Mouse (Mus musculus) lung, adult 2 months (tissue): ENCODE data around the gene C1rb. TPM values are rescaled to one million over a fixed set of nuclear protein-coding genes. Genes with fewer than 3 reads are reported as not detected.
"Not testable (repeated sequence)": the region's sequence is repeated elsewhere in the genome, so short reads cannot be mapped to it uniquely, and the experiment has no call there.

Source experiments
- DNase-seq: peaks from one replicate; pipeline ENCODE4 v3.0.0; 2022
- H3K4me1 ChIP-seq: fragments of 200-500 bp; 2 replicates; pipeline ENCODE4 v1.6.1; 2011; ENCODE audit warnings: low read length; ENCODE audit not compliant: control insufficient read depth, insufficient read depth
- H3K4me3 ChIP-seq: fragments of 200-500 bp; replicated peaks from 2 replicates; pipeline ENCODE3; 2011; ENCODE audit warnings: low read depth, mild to moderate bottlenecking, control low read depth, low read length; ENCODE audit errors: extremely low read depth
- CTCF ChIP-seq: fragments of 200-500 bp; IDR thresholded peaks from 2 replicates; pipeline ENCODE4 v1.5.1; 2011; ENCODE audit warnings: mild to moderate bottlenecking, low read length, control low read depth; ENCODE audit not compliant: insufficient read depth
- POLR2A ChIP-seq: fragments of 200-500 bp; IDR thresholded peaks from 2 replicates; pipeline ENCODE4 v1.6.1; 2011; ENCODE audit warnings: low read depth, mild to moderate bottlenecking, control low read depth, low read length, borderline replicate concordance; ENCODE audit errors: extremely low read depth
- WGBS: fragments of 180-500 bp; shearing (Covaris S2); methylation state at CpG from one replicate; pipeline ENCODE4 v1.1.7; 2018; 5-methylcytosine and 5-hydroxymethylcytosine counted together
- polyA plus RNA-seq: library from polyadenylated mRNA; depleted of rRNA; stranded (reverse); fragments of >200 nt; gene quantifications from 2 replicates; pipeline ENCODE4 v1.2.3, GENCODE M21; 2012

The C1rb gene
- polyA plus RNA-seq, 1 experiment: not detected

DNA sequence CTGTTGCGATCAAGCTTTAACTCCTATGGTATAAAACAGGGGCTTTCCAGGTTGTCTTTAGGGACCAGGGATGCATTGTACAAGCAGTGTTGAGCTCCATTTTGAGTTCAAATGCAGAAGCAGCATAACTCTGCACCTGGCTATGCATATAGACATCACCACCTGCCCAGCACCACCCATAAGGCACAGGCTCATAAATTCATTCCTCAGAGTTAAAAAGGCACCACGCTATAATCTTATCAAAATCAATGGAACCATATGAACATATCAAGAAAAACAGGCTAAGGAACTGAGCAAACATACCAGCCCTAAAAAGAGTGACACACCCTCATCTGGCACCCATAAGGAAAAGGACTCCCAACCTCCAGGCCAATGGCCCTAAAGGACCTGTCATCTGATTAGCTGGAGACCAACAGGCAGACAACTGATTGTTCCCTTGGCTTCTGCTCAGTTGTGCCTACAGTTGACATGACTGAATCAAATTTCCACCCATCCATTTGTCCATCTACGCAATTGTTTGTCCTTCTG, 21.0 kb upstream of the C1rb start:
- TF ChIP-seq POLR2A (no peak), CTCF (no peak)
- Histone ChIP-seq H3K4me3 (no peak overlapping the region), H3K4me1 (no peaks in the 10 kb centered on the region)
- WGBS: 81% methylated on average over 3 of the region's 3 CpGs
- no peak for DNase-seq

- WGBS: 62% methylated on average over 22 of the region's 22 CpGs
- no peak for DNase-seq
- Histone ChIP-seq H3K4me1 (no peaks in the 10 kb centered on the region), H3K4me3 (no peak overlapping the region)
- TF ChIP-seq POLR2A (no peak), CTCF (no peak)
These were observed 17.3 kb upstream of the C1rb start for GRCm38 (mm10) chr6:124552766-124553165.

DNA sequence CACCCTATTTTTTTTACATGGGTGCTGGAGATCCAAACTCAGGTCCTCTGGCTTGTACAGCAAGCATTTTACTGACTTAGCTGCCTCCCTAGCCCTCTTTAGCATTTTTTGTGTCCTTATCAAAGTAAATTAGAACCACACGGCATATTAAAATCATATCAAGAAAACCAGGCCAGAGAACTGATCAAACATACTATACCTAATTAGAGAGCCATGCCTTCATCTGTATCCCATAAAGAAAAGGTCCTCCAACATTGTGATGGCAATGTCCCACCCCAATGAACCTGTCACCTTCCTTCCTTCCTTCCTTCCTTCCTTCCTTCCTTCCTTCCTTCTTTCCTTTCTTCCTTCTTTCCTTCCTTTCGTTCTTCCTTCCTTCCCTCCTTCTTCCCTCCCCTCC, 14.1 kb upstream of the C1rb start:
- H3K4me3 ChIP-seq, DNase-seq, H3K4me1 ChIP-seq: not testable (repeated sequence)
- 71% methylated on average over 2 of the region's 2 CpGs for WGBS

DNA sequence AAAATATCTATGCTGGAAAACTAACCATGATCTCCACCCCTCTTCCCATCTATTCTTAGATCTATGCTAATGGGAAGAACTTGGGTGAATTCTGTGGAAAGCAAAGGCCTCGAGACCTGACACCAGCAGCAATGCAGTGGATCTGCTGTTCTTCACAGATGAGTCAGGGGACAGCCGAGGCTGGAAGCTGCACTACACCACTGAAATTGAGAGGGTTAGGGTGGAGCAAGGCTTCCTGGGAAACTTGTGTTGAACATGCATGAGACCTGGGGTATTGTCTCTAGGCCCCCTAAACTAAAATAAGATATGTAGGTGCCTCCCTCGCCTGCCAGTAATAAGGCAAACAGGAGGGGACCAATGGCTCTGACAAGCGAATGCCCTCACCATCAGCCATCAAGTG, 8.9 kb upstream of the C1rb start:
- H3K4me1 ChIP-seq: not testable (repeated sequence)

DNA sequence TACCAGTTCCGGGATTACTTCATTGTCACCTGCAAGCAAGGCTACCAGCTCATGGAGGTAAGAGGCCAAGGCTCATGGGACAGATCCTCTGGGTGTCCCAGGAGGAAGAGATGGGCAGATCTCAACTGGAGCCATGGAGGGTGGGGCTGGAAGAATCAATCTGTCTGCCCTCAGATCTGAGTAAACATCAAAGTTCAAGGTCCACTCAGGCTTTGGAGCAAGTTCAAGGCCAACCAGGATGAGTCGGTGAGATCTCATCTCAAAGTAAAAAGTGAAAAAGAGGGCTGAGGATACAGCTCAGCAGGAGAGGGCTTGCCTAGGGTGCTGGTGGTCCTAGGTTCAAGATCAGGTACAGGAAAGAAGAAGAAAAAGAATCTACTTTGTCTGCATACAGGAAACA, 8.5 kb upstream of the C1rb start:
- H3K4me3 ChIP-seq, H3K4me1 ChIP-seq, DNase-seq: not testable (repeated sequence)
- WGBS: 97% methylated on average over 2 of the region's 2 CpGs

More for the DNA sequence above, 8.9 kb upstream of the C1rb start:
- not testable (repeated sequence) for DNase-seq, H3K4me3 ChIP-seq
- whole genome bisulfite sequencing: 83% methylated on average over 4 of the region's 4 CpGs

- 85% methylated on average over 3 of the region's 3 CpGs for WGBS
- not testable (repeated sequence) for DNase-seq, H3K4me1 ChIP-seq, H3K4me3 ChIP-seq
These were observed 5.1 kb downstream of the C1rb start for GRCm38 (mm10) chr6:124575155-124575678.

- not testable (repeated sequence) for DNase-seq, H3K4me3 ChIP-seq, H3K4me1 ChIP-seq
- WGBS: 63% methylated on average over 7 of the region's 7 CpGs
These were observed 10.1 kb downstream of the C1rb start for GRCm38 (mm10) chr6:124580155-124580554.

- DNase-seq: no peak
- TF ChIP-seq POLR2A: no peak
- TF ChIP-seq CTCF: no peak
- Histone ChIP-seq H3K4me1 (no peaks in the 10 kb centered on the region), H3K4me3 (no peak overlapping the region)
- WGBS: 86% methylated on average over 1 of the region's 1 CpGs
These were observed 12.1 kb downstream of the C1rb start for GRCm38 (mm10) chr6:124582231-124582630.

DNA sequence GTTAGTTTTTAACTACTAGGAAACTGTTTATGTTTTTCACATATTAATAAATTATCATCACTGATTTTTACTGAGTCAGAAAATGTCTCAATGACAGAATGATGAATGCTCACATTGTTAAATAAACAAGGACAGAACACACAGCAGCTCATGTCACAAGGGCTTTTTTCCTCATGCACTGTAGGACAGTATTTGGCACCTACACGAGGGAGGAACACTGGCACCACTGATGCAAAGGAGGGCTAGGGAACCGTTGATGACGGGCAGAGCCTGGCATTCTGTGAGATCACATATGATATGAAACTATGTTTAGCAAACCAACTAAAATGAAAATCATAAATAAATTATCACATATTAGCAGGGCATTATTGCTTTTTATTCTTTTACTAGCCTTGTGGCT, 14.8 kb downstream of the C1rb start:
- DNase-seq: no peak
- no peaks in the 10 kb centered on the region for H3K4me1 ChIP-seq
- 46% methylated on average over 3 of the region's 3 CpGs for WGBS
- TF ChIP-seq CTCF (no peak), POLR2A (no peak)
- no peak overlapping the region for H3K4me3 ChIP-seq

GRCm38 (mm10) chr6:124585761-124586160, 15.7 kb downstream of the C1rb start:
- DNase-seq: no peak
- no peaks in the 10 kb centered on the region for H3K4me1 ChIP-seq
- TF ChIP-seq POLR2A: no peak
- no peak for TF ChIP-seq CTCF
- 63% methylated on average over 3 of the region's 3 CpGs for WGBS
- no peak overlapping the region for H3K4me3 ChIP-seq

GRCm38 (mm10) chr6:124586266-124586665, 16.2 kb downstream of the C1rb start:
- TF ChIP-seq CTCF (no peak), POLR2A (no peak)
- WGBS: 59% methylated on average over 4 of the region's 4 CpGs
- no peak for DNase-seq
- H3K4me3 ChIP-seq: no peak overlapping the region
- H3K4me1 ChIP-seq: no peaks in the 10 kb centered on the region
